Mouse (Mus musculus): ENCODE data around the gene Gabarapl1. TPM values are rescaled to one million over a fixed set of nuclear protein-coding genes. Genes with fewer than 3 reads are reported as not detected.

The Gabarapl1 gene
- 44.3 TPM for polyA plus RNA-seq (2015; fragmentation: Illumina TruSeq; extraction: RNeasy Lipid Tissue Mini Kit (QIAGEN cat#74804); ENCODE audit: insufficient read depth, low read depth, low replicate concordance)

GRCm38 (mm10) chr6:129532942-129533860, at the start of gene Gabarapl1:
Gabarapl1 (plus strand) TSS chr6:129533160.

GRCm38 (mm10) chr6:129507024-129507423, 25.9 kb upstream of the Gabarapl1 start, which contains the start of gene Olr1:
Olr1 (minus strand) TSS chr6:129507165.

GRCm38 (mm10) chr6:129512367-129512766, 20.6 kb upstream of the Gabarapl1 start, which contains the start of gene Tmem52b:
Tmem52b (plus strand) TSS chr6:129512555.

GRCm38 (mm10) chr6:129577605-129578004, 44.6 kb downstream of the Gabarapl1 start, which contains the start of gene Klre1:
Klre1 (plus strand) TSS chr6:129577905.

GRCm38 (mm10) chr6:129591508-129591907, 58.5 kb downstream of the Gabarapl1 start, which contains the start of gene Klrd1:
Klrd1 (plus strand) TSS chr6:129591782.

Other genes starting within 250 kb of the Gabarapl1 start
- gene 4922502D21Rik, start 201.4 kb upstream of the Gabarapl1 start, polyA plus RNA-seq (2015; fragmentation: Illumina TruSeq; extraction: RNeasy Lipid Tissue Mini Kit (QIAGEN cat#74804); ENCODE audit: insufficient read depth, low read depth, low replicate concordance): not detected
- gene Clec12a, start 190.5 kb upstream of the Gabarapl1 start, polyA plus RNA-seq (2015; fragmentation: Illumina TruSeq; extraction: RNeasy Lipid Tissue Mini Kit (QIAGEN cat#74804); ENCODE audit: insufficient read depth, low read depth, low replicate concordance): 0.76 TPM
- gene Clec12b, start 147.3 kb upstream of the Gabarapl1 start, polyA plus RNA-seq (2015; fragmentation: Illumina TruSeq; extraction: RNeasy Lipid Tissue Mini Kit (QIAGEN cat#74804); ENCODE audit: insufficient read depth, low read depth, low replicate concordance): 0.78 TPM
- not detected for gene Clec1b, start 135.9 kb upstream of the Gabarapl1 start, polyA plus RNA-seq (2015; fragmentation: Illumina TruSeq; extraction: RNeasy Lipid Tissue Mini Kit (QIAGEN cat#74804); ENCODE audit: insufficient read depth, low read depth, low replicate concordance)
- gene Clec9a, start 124.3 kb upstream of the Gabarapl1 start, polyA plus RNA-seq (2015; fragmentation: Illumina TruSeq; extraction: RNeasy Lipid Tissue Mini Kit (QIAGEN cat#74804); ENCODE audit: insufficient read depth, low read depth, low replicate concordance): 0.90 TPM
- gene Clec1a, start 81.2 kb upstream of the Gabarapl1 start, polyA plus RNA-seq (2015; fragmentation: Illumina TruSeq; extraction: RNeasy Lipid Tissue Mini Kit (QIAGEN cat#74804); ENCODE audit: insufficient read depth, low read depth, low replicate concordance): 2.3 TPM
- gene Olr1, start 26.0 kb upstream of the Gabarapl1 start, polyA plus RNA-seq (2015; fragmentation: Illumina TruSeq; extraction: RNeasy Lipid Tissue Mini Kit (QIAGEN cat#74804); ENCODE audit: insufficient read depth, low read depth, low replicate concordance): not detected
- not detected for gene Tmem52b, start 20.6 kb upstream of the Gabarapl1 start, polyA plus RNA-seq (2015; fragmentation: Illumina TruSeq; extraction: RNeasy Lipid Tissue Mini Kit (QIAGEN cat#74804); ENCODE audit: insufficient read depth, low read depth, low replicate concordance)
- not detected for gene Klre1, start 44.7 kb downstream of the Gabarapl1 start, polyA plus RNA-seq (2015; fragmentation: Illumina TruSeq; extraction: RNeasy Lipid Tissue Mini Kit (QIAGEN cat#74804); ENCODE audit: insufficient read depth, low read depth, low replicate concordance)
- gene Klrd1, start 58.6 kb downstream of the Gabarapl1 start, polyA plus RNA-seq (2015; fragmentation: Illumina TruSeq; extraction: RNeasy Lipid Tissue Mini Kit (QIAGEN cat#74804); ENCODE audit: insufficient read depth, low read depth, low replicate concordance): not detected
- not detected for gene Klrk1, start 90.7 kb downstream of the Gabarapl1 start, polyA plus RNA-seq (2015; fragmentation: Illumina TruSeq; extraction: RNeasy Lipid Tissue Mini Kit (QIAGEN cat#74804); ENCODE audit: insufficient read depth, low read depth, low replicate concordance)
- not detected for gene Klrc3, start 110.2 kb downstream of the Gabarapl1 start, polyA plus RNA-seq (2015; fragmentation: Illumina TruSeq; extraction: RNeasy Lipid Tissue Mini Kit (QIAGEN cat#74804); ENCODE audit: insufficient read depth, low read depth, low replicate concordance)
- not detected for gene Klrc2, start 127.5 kb downstream of the Gabarapl1 start, polyA plus RNA-seq (2015; fragmentation: Illumina TruSeq; extraction: RNeasy Lipid Tissue Mini Kit (QIAGEN cat#74804); ENCODE audit: insufficient read depth, low read depth, low replicate concordance)
- gene Klrc1, start 145.8 kb downstream of the Gabarapl1 start, polyA plus RNA-seq (2015; fragmentation: Illumina TruSeq; extraction: RNeasy Lipid Tissue Mini Kit (QIAGEN cat#74804); ENCODE audit: insufficient read depth, low read depth, low replicate concordance): not detected
- gene Klri1, start 184.0 kb downstream of the Gabarapl1 start, polyA plus RNA-seq (2015; fragmentation: Illumina TruSeq; extraction: RNeasy Lipid Tissue Mini Kit (QIAGEN cat#74804); ENCODE audit: insufficient read depth, low read depth, low replicate concordance): not detected
- not detected for gene Klri2, start 207.3 kb downstream of the Gabarapl1 start, polyA plus RNA-seq (2015; fragmentation: Illumina TruSeq; extraction: RNeasy Lipid Tissue Mini Kit (QIAGEN cat#74804); ENCODE audit: insufficient read depth, low read depth, low replicate concordance)